Mouse (Mus musculus): ENCODE data around the gene Rnasek. TPM values are rescaled to one million over a fixed set of nuclear protein-coding genes. Genes with fewer than 3 reads are reported as not detected.

Gene Rnasek
- polyA plus RNA-seq, 1 experiment from 2014 or later, result 231 TPM

- Histone ChIP-seq H3K27ac (replicated peaks) (no peak overlapping the region), H3K9ac (no peak overlapping the region), H3K36me3 (no peaks in the 10 kb centered on the region), H3K9me3 (replicated peaks) (no peaks in the 10 kb centered on the region), H3K4me3 (replicated peaks) (no peak overlapping the region), H3K4me1 (peaks cover 14% of the 10 kb centered on the region), H3K27me3 (peaks cover 22% of the 10 kb centered on the region), H3K4me2 (replicated peaks) (no peak overlapping the region)
- no peak for ATAC-seq (ENCODE audit: insufficient number of reproducible peaks, low FRiP score, low TSS enrichment, low read depth)
- 91% methylated on average over 4 of the region's 4 CpGs for WGBS
These were observed 19.4 kb upstream of the Rnasek start for GRCm38 (mm10) chr11:70259035-70259434.

- Histone ChIP-seq H3K4me2 (replicated peaks) (peak within 1 kb of the TSS; percentile 53), H3K4me1 (peaks cover 18% of the 10 kb centered on the region), H3K4me3 (replicated peaks) (peak within 1 kb of the TSS; percentile 42), H3K36me3 (no peaks in the 10 kb centered on the region), H3K27me3 (peaks cover 57% of the 10 kb centered on the region), H3K9me3 (replicated peaks) (no peaks in the 10 kb centered on the region), H3K9ac (0 out of 2 replicates have a peak within 1 kb of the TSS, but pooled peaks have one; percentile 10), H3K27ac (replicated peaks) (peak within 1 kb of the TSS; percentile 12; the same call in 1 of the 2 replicates)
- ATAC-seq (ENCODE audit: insufficient number of reproducible peaks, low FRiP score, low TSS enrichment, low read depth), result no peak
- WGBS, result 1% methylated on average over 25 of the region's 25 CpGs
These were observed 15.4 kb upstream of the Rnasek start, which contains the start of gene Alox12 for GRCm38 (mm10) chr11:70254931-70255531. TSS of gene Alox12 (minus strand) at chr11:70255353.

GRCm38 (mm10) chr11:70254337-70254736 lies 14.7 kb upstream of the Rnasek start:
- Histone ChIP-seq H3K9ac (no peak overlapping the region), H3K4me1 (peaks cover 18% of the 10 kb centered on the region), H3K4me2 (replicated peaks) (peak overlapping the region; percentile 53), H3K4me3 (replicated peaks) (peak overlapping the region; percentile 42), H3K27me3 (peaks cover 59% of the 10 kb centered on the region), H3K36me3 (no peaks in the 10 kb centered on the region), H3K27ac (replicated peaks) (no peak overlapping the region), H3K9me3 (replicated peaks) (no peaks in the 10 kb centered on the region)
- 2% methylated on average over 18 of the region's 18 CpGs for WGBS
- ATAC-seq (ENCODE audit: insufficient number of reproducible peaks, low FRiP score, low TSS enrichment, low read depth), result no peak

- 75% methylated on average over 8 of the region's 8 CpGs for WGBS
- H3K4me3 ChIP-seq (replicated peaks), result no peak overlapping the region
- no peak overlapping the region for H3K27ac ChIP-seq (replicated peaks)
- no peaks in the 10 kb centered on the region for H3K9me3 ChIP-seq (replicated peaks)
- peaks cover 59% of the 10 kb centered on the region for H3K27me3 ChIP-seq
- H3K4me1 ChIP-seq, result peaks cover 18% of the 10 kb centered on the region
- no peak overlapping the region for H3K4me2 ChIP-seq (replicated peaks)
- no peak overlapping the region for H3K9ac ChIP-seq
- no peak for ATAC-seq (ENCODE audit: insufficient number of reproducible peaks, low FRiP score, low TSS enrichment, low read depth)
- H3K36me3 ChIP-seq, result no peaks in the 10 kb centered on the region
These were observed 12.2 kb upstream of the Rnasek start for GRCm38 (mm10) chr11:70251853-70252252.

GRCm38 (mm10) chr11:70250150-70250549 lies 10.5 kb upstream of the Rnasek start:
- 70% methylated on average over 11 of the region's 11 CpGs for WGBS
- no peaks in the 10 kb centered on the region for H3K9me3 ChIP-seq (replicated peaks)
- no peak for ATAC-seq (ENCODE audit: insufficient number of reproducible peaks, low FRiP score, low TSS enrichment, low read depth)
- peaks cover 15% of the 10 kb centered on the region for H3K4me1 ChIP-seq
- H3K4me3 ChIP-seq (replicated peaks), result no peak overlapping the region
- no peak overlapping the region for H3K9ac ChIP-seq
- no peak overlapping the region for H3K27ac ChIP-seq (replicated peaks)
- H3K4me2 ChIP-seq (replicated peaks), result no peak overlapping the region
- H3K27me3 ChIP-seq, result peaks cover 51% of the 10 kb centered on the region
- H3K36me3 ChIP-seq, result no peaks in the 10 kb centered on the region

GRCm38 (mm10) chr11:70247136-70247845 lies 7.6 kb upstream of the Rnasek start:
- no peak overlapping the region for H3K4me3 ChIP-seq (replicated peaks)
- no peaks in the 10 kb centered on the region for H3K9me3 ChIP-seq (replicated peaks)
- peaks cover 26% of the 10 kb centered on the region for H3K27me3 ChIP-seq
- no peaks in the 10 kb centered on the region for H3K36me3 ChIP-seq
- H3K27ac ChIP-seq (replicated peaks), result no peak overlapping the region
- no peak overlapping the region for H3K4me2 ChIP-seq (replicated peaks)
- H3K9ac ChIP-seq, result no peak overlapping the region
- no peak for ATAC-seq (ENCODE audit: insufficient number of reproducible peaks, low FRiP score, low TSS enrichment, low read depth)
- WGBS, result 42% methylated on average over 9 of the region's 9 CpGs
- no peaks in the 10 kb centered on the region for H3K4me1 ChIP-seq

- ATAC-seq (ENCODE audit: insufficient number of reproducible peaks, low FRiP score, low TSS enrichment, low read depth), result no peak
- Histone ChIP-seq H3K9me3 (replicated peaks) (no peaks in the 10 kb centered on the region), H3K36me3 (no peaks in the 10 kb centered on the region), H3K4me1 (peaks cover 21% of the 10 kb centered on the region), H3K4me2 (replicated peaks) (no peak overlapping the region), H3K27ac (replicated peaks) (no peak overlapping the region), H3K27me3 (0 out of 2 replicates have a peak, but pooled peaks cover 6% of the 10 kb centered on the region), H3K4me3 (replicated peaks) (no peak overlapping the region), H3K9ac (no peak overlapping the region)
- 68% methylated on average over 11 of the region's 11 CpGs for WGBS
These were observed 2.9 kb upstream of the Rnasek start for GRCm38 (mm10) chr11:70242591-70242990.

- Histone ChIP-seq H3K4me1 (peaks cover 45% of the 10 kb centered on the region), H3K9ac (peak overlapping the region; percentile 79), H3K4me3 (replicated peaks) (peak overlapping the region; percentile 76), H3K4me2 (replicated peaks) (peak overlapping the region; percentile 91), H3K27me3 (no peaks in the 10 kb centered on the region), H3K9me3 (replicated peaks) (no peaks in the 10 kb centered on the region), H3K27ac (replicated peaks) (peak overlapping the region; percentile 95), H3K36me3 (peaks cover 12% of the 10 kb centered on the region; the same call in 1 of the 2 replicates)
- ATAC-seq (ENCODE audit: insufficient number of reproducible peaks, low FRiP score, low TSS enrichment, low read depth), result no peak
- WGBS, result 11% methylated on average over 23 of the region's 23 CpGs
These were observed 826 bp downstream of the Rnasek start for GRCm38 (mm10) chr11:70238591-70239440.

GRCm38 (mm10) chr11:70237457-70238167 lies 2.0 kb downstream of the Rnasek start, which contains the start of gene 0610010K14Rik:
TSS of gene 0610010K14Rik (minus strand) at chr11:70237914.
- Histone ChIP-seq H3K4me1 (peaks cover 55% of the 10 kb centered on the region), H3K27me3 (no peaks in the 10 kb centered on the region), H3K4me2 (replicated peaks) (peak within 1 kb of the TSS; percentile 91), H3K27ac (replicated peaks) (peak within 1 kb of the TSS; percentile 95), H3K4me3 (replicated peaks) (peak within 1 kb of the TSS; percentile 76), H3K9ac (peak within 1 kb of the TSS; percentile 79), H3K9me3 (replicated peaks) (no peaks in the 10 kb centered on the region), H3K36me3 (peaks cover 12% of the 10 kb centered on the region; the same call in 1 of the 2 replicates)
- under 1% methylated on average over 62 of the region's 70 CpGs for WGBS
- ATAC-seq (ENCODE audit: insufficient number of reproducible peaks, low FRiP score, low TSS enrichment, low read depth), result peak; percentile 95

GRCm38 (mm10) chr11:70236717-70237116 lies 2.9 kb downstream of the Rnasek start:
- Histone ChIP-seq H3K4me2 (replicated peaks) (peak overlapping the region; percentile 91), H3K27me3 (no peaks in the 10 kb centered on the region), H3K4me3 (replicated peaks) (peak overlapping the region; percentile 76), H3K36me3 (peaks cover 12% of the 10 kb centered on the region; the same call in 1 of the 2 replicates), H3K27ac (replicated peaks) (peak overlapping the region; percentile 95), H3K4me1 (peaks cover 60% of the 10 kb centered on the region), H3K9ac (peak overlapping the region; percentile 79; the same call in 1 of the 2 replicates), H3K9me3 (replicated peaks) (no peaks in the 10 kb centered on the region)
- ATAC-seq (ENCODE audit: insufficient number of reproducible peaks, low FRiP score, low TSS enrichment, low read depth), result no peak
- WGBS, result 40% methylated on average over 7 of the region's 7 CpGs

All from embryonic facial prominence, embryonic 15.5 days (tissue).